Mouse (Mus musculus) left cerebral cortex, postnatal 25 days (tissue): ENCODE measurements around the gene Pex14. TPM values are rescaled to one million over a fixed set of nuclear protein-coding genes. Genes with fewer than 3 reads are reported as not detected.

Source experiments
- DNase-seq, 2 experiments: peaks; one replicate each; pipeline ENCODE4 v3.0.0; 2022; ENCODE audit warnings: low spot score in 2 of 2, mixed read lengths in 1 of 2
- intact Hi-C: fragments of 180-260 bp; cut with DNase I; formaldehyde crosslinking; loops from one replicate; pipeline ENCODE4 v1.15.1; 2025
- total RNA-seq, 2 experiments: library from RNA; stranded (reverse); gene quantifications; 2 replicates each; pipeline ENCODE4 v1.2.3; 2021

Pex14 gene
- total RNA-seq, 2 experiments from 2014 or later: 45.5 to 47.0 TPM

GRCm38 (mm10) chr4:149060621-149061431 is 38.9 kb downstream of the Pex14 start:
- intact Hi-C loops: loop anchor here (5.0 kb wide), 1 partner anchor 359 kb away; no protein-coding TSS in a partner anchor
- DNase-seq: no peak

GRCm38 (mm10) chr4:149059713-149060112 is 40.0 kb downstream of the Pex14 start:
- DNase-seq: no peak
- intact Hi-C loops: loop anchor here (5.0 kb wide), 1 partner anchor 357 kb away; no protein-coding TSS in a partner anchor

GRCm38 (mm10) chr4:149058298-149058697 is 41.4 kb downstream of the Pex14 start:
- intact Hi-C loops: no loop called here
- DNase-seq: no peak

GRCm38 (mm10) chr4:149057470-149057869 is 42.2 kb downstream of the Pex14 start:
- intact Hi-C loops: no loop called here

GRCm38 (mm10) chr4:149056957-149057356 is 42.7 kb downstream of the Pex14 start:
- no peak for DNase-seq
- intact Hi-C loops: no loop called here

More at GRCm38 (mm10) chr4:149057470-149057869, 42.2 kb downstream of the Pex14 start:
- DNase-seq: no peak

- intact Hi-C loops: no loop called here
- no peak for DNase-seq
Observed at GRCm38 (mm10) chr4:149055847-149056246, 43.8 kb downstream of the Pex14 start.

- no peak for DNase-seq
- intact Hi-C loops: no loop called here
Observed at GRCm38 (mm10) chr4:149049351-149050159, 50.1 kb downstream of the Pex14 start.

GRCm38 (mm10) chr4:149048625-149049228 is 50.9 kb downstream of the Pex14 start:
- DNase-seq: no peak
- intact Hi-C loops: no loop called here

- intact Hi-C loops: no loop called here
- DNase-seq: no peak
Observed at GRCm38 (mm10) chr4:149047360-149047759, 52.3 kb downstream of the Pex14 start.

- DNase-seq: no peak
- intact Hi-C loops: no loop called here
Observed at GRCm38 (mm10) chr4:149045885-149046284, 53.8 kb downstream of the Pex14 start.

GRCm38 (mm10) chr4:149040289-149040688 is 59.4 kb downstream of the Pex14 start:
- DNase-seq: no peak
- intact Hi-C loops: no loop called here

- intact Hi-C loops: loop anchor here (5.0 kb wide), 1 partner anchor 55 kb away; no protein-coding TSS in a partner anchor
- no peak for DNase-seq
Observed at GRCm38 (mm10) chr4:149037706-149038105, 62.0 kb downstream of the Pex14 start.

- intact Hi-C loops: loop anchor here (5.0 kb wide), 1 partner anchor 54 kb away; no protein-coding TSS in a partner anchor
- no peak for DNase-seq
Observed at GRCm38 (mm10) chr4:149036592-149036991, 63.1 kb downstream of the Pex14 start.

GRCm38 (mm10) chr4:149031507-149031906 is 68.2 kb downstream of the Pex14 start:
- DNase-seq: no peak
- intact Hi-C loops: no loop called here

GRCm38 (mm10) chr4:149027571-149027970 is 72.1 kb downstream of the Pex14 start:
- no peak for DNase-seq
- intact Hi-C loops: no loop called here

GRCm38 (mm10) chr4:149025242-149025641 is 74.4 kb downstream of the Pex14 start:
- peak; percentile 28 to 43 for DNase-seq

GRCm38 (mm10) chr4:149021021-149021420 is 78.7 kb downstream of the Pex14 start:
- no peak for DNase-seq
- intact Hi-C loops: no loop called here

More at GRCm38 (mm10) chr4:149025242-149025641, 74.4 kb downstream of the Pex14 start:
- intact Hi-C loops: no loop called here

- intact Hi-C loops: no loop called here
Observed at GRCm38 (mm10) chr4:149019456-149019855, 80.2 kb downstream of the Pex14 start.

GRCm38 (mm10) chr4:149006756-149007155 is 92.9 kb downstream of the Pex14 start:
- no peak for DNase-seq
- intact Hi-C loops: no loop called here

More at GRCm38 (mm10) chr4:149019456-149019855, 80.2 kb downstream of the Pex14 start:
- no peak for DNase-seq

- no peak for DNase-seq
- intact Hi-C loops: no loop called here
Observed at GRCm38 (mm10) chr4:149006107-149006506, 93.6 kb downstream of the Pex14 start.
